Mouse (Mus musculus) testis, adult 2 months (tissue): Measurements from ENCODE around the gene Nova2. TPM values are rescaled to one million over a fixed set of nuclear protein-coding genes. Genes with fewer than 3 reads are reported as not detected.
A peak's percentile ranks its signal among the peaks of the same experiment; 100 is the strongest.

ENCODE experiments used
- H3K27ac ChIP-seq: fragments of 200-500 bp; 2 replicates; pipeline ENCODE4 v1.5.1; 2012; ENCODE audit warnings: low read depth, low read length; ENCODE audit not compliant: control insufficient read depth, insufficient read depth
- H3K27me3 ChIP-seq: fragments of 200-500 bp; 2 replicates; pipeline ENCODE4 v1.6.1; 2012; ENCODE audit warnings: mild to moderate bottlenecking, low read length, moderate library complexity; ENCODE audit not compliant: control insufficient read depth, insufficient read depth
- H3K36me3 ChIP-seq: fragments of 200-500 bp; 2 replicates; pipeline ENCODE4 v1.6.1; 2012; ENCODE audit warnings: mild to moderate bottlenecking, low read length; ENCODE audit not compliant: control insufficient read depth, insufficient read depth
- H3K4me1 ChIP-seq: fragments of 200-500 bp; 2 replicates; pipeline ENCODE4 v1.6.1; 2012; ENCODE audit warnings: low read length; ENCODE audit not compliant: control insufficient read depth, insufficient read depth
- H3K4me3 ChIP-seq: fragments of 200-500 bp; 2 replicates; pipeline ENCODE4 v1.5.1; 2012; ENCODE audit warnings: low read depth, mild to moderate bottlenecking, low read length, moderate library complexity, mixed read lengths; ENCODE audit not compliant: control insufficient read depth
- CTCF ChIP-seq: fragments of 200-500 bp; IDR thresholded peaks from 2 replicates; pipeline ENCODE4 v1.5.1; 2012; ENCODE audit warnings: low read depth, mild to moderate bottlenecking, inconsistent platforms, low read length, moderate library complexity; ENCODE audit not compliant: control insufficient read depth, insufficient read depth, insufficient replicate concordance
- POLR2A ChIP-seq: fragments of 200-500 bp; IDR thresholded peaks from 2 replicates; pipeline ENCODE4 v1.6.1; 2012; ENCODE audit warnings: low read depth, mild to moderate bottlenecking, inconsistent platforms, low read length, moderate library complexity; ENCODE audit not compliant: control insufficient read depth
- polyA plus RNA-seq: library from polyadenylated mRNA; depleted of rRNA; stranded (reverse); fragments of >200 nt; gene quantifications from 2 replicates; pipeline ENCODE4 v1.2.3, GENCODE M21; 2012

Nova2 gene
- polyA plus RNA-seq, 1 experiment = 2.4 TPM

DNA sequence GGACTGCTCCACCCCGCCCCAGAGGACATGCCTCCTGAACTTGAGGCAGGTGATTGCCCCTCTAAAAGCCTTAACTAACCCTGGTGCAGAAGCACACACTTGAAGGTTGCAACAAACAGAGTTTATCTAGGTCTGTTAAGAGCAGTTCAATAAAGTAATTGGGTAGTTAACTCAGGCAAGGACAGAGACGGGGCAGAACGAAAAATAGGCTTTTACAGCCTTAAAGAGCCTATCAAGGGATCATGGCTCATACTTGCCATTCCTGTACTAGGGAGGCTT lies 76.1 kb downstream of the Nova2 start:
- Histone ChIP-seq H3K27ac (no peak overlapping the region), H3K36me3 (no peaks in the 10 kb centered on the region), H3K27me3 (no peaks in the 10 kb centered on the region), H3K4me1 (peaks cover 39% of the 10 kb centered on the region), H3K4me3 (no peak overlapping the region)
- no peak for TF ChIP-seq CTCF
- TF ChIP-seq POLR2A = no peak

DNA sequence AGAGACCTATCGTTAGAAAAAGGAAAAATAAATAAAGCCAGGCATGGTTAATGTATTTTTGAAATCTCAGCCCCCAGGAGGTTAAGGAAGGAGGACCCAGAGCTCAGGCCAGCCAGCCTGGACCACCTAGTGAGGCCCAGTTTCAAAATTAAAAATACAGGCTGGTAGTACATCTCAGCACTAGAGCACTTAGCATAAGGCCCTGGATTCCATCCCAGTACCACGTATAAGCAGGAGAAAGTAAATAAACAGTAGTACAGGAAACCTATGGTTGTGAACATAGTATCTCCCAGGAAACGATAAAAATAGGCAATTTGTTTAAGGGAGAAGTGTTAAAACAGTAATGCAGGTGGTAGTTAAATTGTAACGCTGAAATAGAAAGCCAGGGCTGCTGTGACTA lies 76.4 kb downstream of the Nova2 start:
- no peak overlapping the region for H3K4me3 ChIP-seq
- no peak overlapping the region for H3K27ac ChIP-seq
- no peaks in the 10 kb centered on the region for H3K27me3 ChIP-seq
- no peaks in the 10 kb centered on the region for H3K36me3 ChIP-seq
- peaks cover 39% of the 10 kb centered on the region for H3K4me1 ChIP-seq
- TF ChIP-seq CTCF = no peak
- no peak for TF ChIP-seq POLR2A

GRCm38 (mm10) chr7:19002848-19003498 lies 77.3 kb downstream of the Nova2 start:
- H3K27me3 ChIP-seq = no peaks in the 10 kb centered on the region
- TF ChIP-seq POLR2A = no peak
- TF ChIP-seq CTCF = no peak
- peak overlapping the region; percentile 65; the same call in 1 of the 2 replicates for H3K27ac ChIP-seq
- H3K4me1 ChIP-seq = peaks cover 39% of the 10 kb centered on the region
- no peaks in the 10 kb centered on the region for H3K36me3 ChIP-seq
- peak overlapping the region; percentile 73 for H3K4me3 ChIP-seq

DNA sequence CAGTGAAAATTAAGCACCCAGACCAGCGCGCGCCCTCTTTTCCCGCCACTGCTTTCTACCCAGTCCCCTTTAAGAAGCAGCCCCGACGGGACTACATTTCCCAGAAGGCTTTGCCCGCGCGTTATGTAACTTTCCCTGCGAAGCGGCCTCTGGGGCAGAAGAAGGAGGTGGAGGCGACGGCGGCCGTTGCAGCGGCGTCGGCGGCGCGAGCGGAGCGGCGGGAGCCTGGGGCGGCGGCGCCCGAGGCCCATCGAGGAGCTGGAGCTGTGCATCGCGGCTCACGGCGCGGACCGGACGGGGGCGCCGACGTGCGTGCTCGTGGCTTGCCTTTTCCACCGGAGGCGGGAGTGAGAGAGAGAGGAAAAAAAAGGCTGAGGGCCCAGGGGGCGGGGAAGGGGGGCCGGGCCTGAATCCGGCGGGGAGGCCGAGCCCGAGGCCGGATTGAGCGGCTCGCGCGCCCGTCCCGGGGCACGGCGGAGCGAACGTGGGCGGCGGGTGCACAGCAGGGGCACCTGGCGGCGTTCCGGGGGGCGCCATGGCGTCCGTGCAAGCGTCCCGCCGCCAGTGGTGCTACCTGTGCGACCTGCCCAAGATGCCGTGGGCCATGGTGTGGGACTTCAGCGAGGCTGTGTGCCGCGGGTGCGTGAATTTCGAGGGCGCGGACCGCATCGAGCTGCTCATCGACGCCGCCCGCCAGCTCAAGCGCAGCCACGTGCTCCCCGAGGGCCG lies 78.4 kb downstream of the Nova2 start, which contains the start of gene Irf2bp1:
Gene Irf2bp1, plus strand, starts transcription at position 143 of the 729 bp plus-strand sequence.
- TF ChIP-seq CTCF (no peak), POLR2A (peak; percentile 81)
- H3K4me1 ChIP-seq = peaks cover 39% of the 10 kb centered on the region

DNA sequence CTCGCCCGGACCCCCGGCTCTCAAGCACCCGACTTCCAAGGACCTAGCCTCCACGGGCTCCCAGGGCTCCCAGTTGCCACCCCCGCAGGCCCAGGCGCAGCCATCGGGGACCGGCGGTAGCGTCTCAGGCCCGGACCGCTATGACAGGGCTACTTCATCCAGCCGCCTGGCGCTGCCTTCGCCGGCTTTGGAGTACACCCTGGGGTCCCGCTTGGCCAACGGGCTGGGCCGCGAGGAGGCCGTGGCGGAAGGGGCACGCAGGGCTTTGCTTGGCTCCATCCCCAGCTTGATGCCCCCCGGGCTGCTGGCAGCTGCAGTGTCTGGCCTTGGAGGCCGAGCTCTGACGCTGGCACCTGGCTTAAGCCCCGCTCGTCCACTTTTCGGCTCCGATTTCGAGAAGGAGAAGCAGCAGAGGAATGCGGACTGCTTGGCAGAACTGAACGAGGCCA lies 79.0 kb downstream of the Nova2 start:
- Histone ChIP-seq H3K27ac (peak overlapping the region; percentile 10; the same call in 1 of the 2 replicates), H3K4me3 (peak overlapping the region; percentile 89), H3K4me1 (peaks cover 39% of the 10 kb centered on the region), H3K36me3 (no peaks in the 10 kb centered on the region), H3K27me3 (no peaks in the 10 kb centered on the region)
- TF ChIP-seq POLR2A = no peak
- no peak for TF ChIP-seq CTCF

More for the DNA sequence above, 78.4 kb downstream of the Nova2 start, which contains the start of gene Irf2bp1:
- Histone ChIP-seq H3K27ac (peak within 1 kb of the TSS; percentile 90), H3K36me3 (no peaks in the 10 kb centered on the region), H3K27me3 (no peaks in the 10 kb centered on the region), H3K4me3 (peak within 1 kb of the TSS; percentile 89)

GRCm38 (mm10) chr7:19005417-19006121 lies 79.9 kb downstream of the Nova2 start:
- Histone ChIP-seq H3K27ac (no peak overlapping the region), H3K4me1 (peaks cover 36% of the 10 kb centered on the region), H3K27me3 (no peaks in the 10 kb centered on the region), H3K36me3 (no peaks in the 10 kb centered on the region), H3K4me3 (no peak overlapping the region)
- no peak for TF ChIP-seq CTCF
- TF ChIP-seq POLR2A = no peak

DNA sequence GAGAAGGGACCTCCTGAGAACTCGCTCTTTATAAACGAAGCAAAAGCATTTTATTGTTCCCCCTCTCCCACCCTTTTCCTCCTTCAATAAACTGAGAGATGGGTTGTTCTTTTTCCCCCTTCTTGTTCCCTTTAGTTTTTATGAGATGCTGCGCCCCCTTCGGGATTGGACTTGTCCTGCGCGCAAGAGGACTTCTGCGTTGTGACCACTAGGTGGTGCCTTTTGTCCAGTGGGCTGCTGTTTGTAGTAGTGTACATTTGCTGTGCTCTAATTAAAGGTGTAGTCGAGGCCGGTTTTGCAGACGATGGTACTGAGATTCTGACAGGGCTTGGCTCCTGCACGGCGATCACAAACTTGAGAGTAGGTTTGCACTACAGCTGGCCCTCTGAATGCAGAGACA lies 80.8 kb downstream of the Nova2 start:
- TF ChIP-seq POLR2A (no peak), CTCF (peak; percentile 77; the same call in 1 of the 2 replicates)
- no peak overlapping the region for H3K4me3 ChIP-seq
- no peaks in the 10 kb centered on the region for H3K36me3 ChIP-seq
- peaks cover 28% of the 10 kb centered on the region for H3K4me1 ChIP-seq
- H3K27ac ChIP-seq = no peak overlapping the region
- no peaks in the 10 kb centered on the region for H3K27me3 ChIP-seq
